Mouse (Mus musculus) cerebellum, adult 2 months (tissue): ENCODE measurements around the gene Adgrg1. TPM values are rescaled to one million over a fixed set of nuclear protein-coding genes. Genes with fewer than 3 reads are reported as not detected.

ENCODE experiments used
- DNase-seq, 2 experiments: peaks; one replicate each; pipeline ENCODE4 v3.0.0; 2021
- H3K27ac ChIP-seq: fragments of 200-500 bp; 2 replicates; pipeline ENCODE4 v1.5.1; 2012; ENCODE audit warnings: low read length, control low read depth, inconsistent platforms; ENCODE audit not compliant: insufficient read depth
- H3K27me3 ChIP-seq: fragments of 200-500 bp; 2 replicates; pipeline ENCODE4 v1.6.1; 2012; ENCODE audit warnings: inconsistent platforms, mild to moderate bottlenecking, low read length, moderate library complexity; ENCODE audit not compliant: control insufficient read depth, insufficient read depth
- H3K4me1 ChIP-seq: fragments of 200-500 bp; 2 replicates; pipeline ENCODE4 v1.6.1; 2011; ENCODE audit warnings: low read length; ENCODE audit not compliant: control insufficient read depth, insufficient read depth
- H3K4me3 ChIP-seq: fragments of 200-500 bp; replicated peaks from 2 replicates; pipeline ENCODE3; 2011; ENCODE audit warnings: mild to moderate bottlenecking, low read depth, low read length, control low read depth; ENCODE audit not compliant: insufficient read depth
- CTCF ChIP-seq: fragments of 200-500 bp; IDR thresholded peaks from 2 replicates; pipeline ENCODE4 v1.5.1; 2011; ENCODE audit warnings: low read depth, mild to moderate bottlenecking, control low read depth, low read length, moderate library complexity, borderline replicate concordance; ENCODE audit not compliant: insufficient read depth
- POLR2A ChIP-seq: fragments of 200-500 bp; IDR thresholded peaks from 2 replicates; pipeline ENCODE4 v1.6.1; 2011; ENCODE audit warnings: low read length, control low read depth, borderline replicate concordance; ENCODE audit not compliant: insufficient read depth
- WGBS: fragments of 180-500 bp; shearing (Covaris S2); methylation state at CpG from one replicate; pipeline ENCODE4 v1.1.7; 2018; 5-methylcytosine and 5-hydroxymethylcytosine counted together
- polyA plus RNA-seq: library from polyadenylated mRNA; depleted of rRNA; stranded (reverse); fragments of >200 nt; gene quantifications from 2 replicates; pipeline ENCODE4 v1.2.3, GENCODE M21; 2012

Adgrg1 gene
- polyA plus RNA-seq, 1 experiment = 75.8 TPM

DNA sequence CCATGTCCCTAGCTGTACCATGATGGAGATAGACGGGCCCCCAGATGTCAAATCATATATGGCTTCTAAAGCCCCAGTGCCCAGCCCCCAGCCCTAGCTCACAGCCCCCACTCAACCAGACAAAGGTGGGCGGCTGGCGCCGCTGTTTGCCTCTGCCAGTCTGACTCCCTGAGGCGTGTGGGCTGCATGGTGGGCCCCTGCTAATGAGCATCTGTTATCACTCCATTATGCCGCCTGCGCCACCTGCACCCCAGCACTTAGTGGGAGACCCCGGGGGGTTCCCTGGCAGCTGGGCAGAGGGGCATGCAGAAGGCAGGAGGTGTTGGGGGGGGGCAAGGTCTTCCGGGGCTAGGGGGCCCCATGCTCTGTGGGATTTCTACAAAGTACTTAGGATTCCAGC lies 3.6 kb downstream of the Adgrg1 start:
- Histone ChIP-seq H3K4me3 (no peak overlapping the region), H3K27ac (no peak overlapping the region), H3K27me3 (no peaks in the 10 kb centered on the region), H3K4me1 (peaks cover 5% of the 10 kb centered on the region)
- no peak for DNase-seq
- TF ChIP-seq POLR2A = no peak
- no peak for TF ChIP-seq CTCF
- WGBS = 33% methylated on average over 9 of the region's 9 CpGs

- Histone ChIP-seq H3K27me3 (no peaks in the 10 kb centered on the region), H3K4me3 (no peak overlapping the region), H3K4me1 (peaks cover 8% of the 10 kb centered on the region), H3K27ac (no peak overlapping the region)
- no peak for TF ChIP-seq CTCF
- no peak for TF ChIP-seq POLR2A
- DNase-seq = no peak
- 54% methylated on average over 13 of the region's 13 CpGs for WGBS
Measured at GRCm38 (mm10) chr8:94978593-94979319, 4.2 kb downstream of the Adgrg1 start.

GRCm38 (mm10) chr8:94980176-94980575 lies 5.6 kb downstream of the Adgrg1 start:
- H3K4me1 ChIP-seq = peaks cover 16% of the 10 kb centered on the region
- no peaks in the 10 kb centered on the region for H3K27me3 ChIP-seq
- WGBS = 88% methylated on average over 5 of the region's 5 CpGs
- no peak overlapping the region for H3K4me3 ChIP-seq
- TF ChIP-seq POLR2A = no peak
- no peak for TF ChIP-seq CTCF
- DNase-seq = no peak
- no peak overlapping the region for H3K27ac ChIP-seq

DNA sequence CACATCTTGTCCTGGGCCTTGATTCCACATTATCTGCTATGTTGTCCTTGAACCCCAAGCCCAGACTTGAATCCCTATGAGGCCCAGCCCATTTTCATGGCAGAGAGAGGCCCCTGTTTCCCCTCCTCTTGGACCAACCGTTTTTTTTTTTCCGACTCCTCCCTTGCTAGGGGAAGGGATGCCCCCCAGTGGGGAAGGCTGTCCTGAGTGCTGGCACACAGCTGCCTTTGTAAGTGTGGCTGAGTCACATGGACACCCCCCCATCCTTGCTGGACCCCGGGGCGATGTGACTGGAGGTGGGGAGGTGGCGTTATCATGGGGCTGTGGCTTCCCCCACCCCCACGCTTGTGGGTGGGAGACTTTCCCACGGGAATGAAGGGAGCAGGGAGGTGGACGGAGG lies 6.4 kb downstream of the Adgrg1 start:
- no peaks in the 10 kb centered on the region for H3K27me3 ChIP-seq
- DNase-seq = no peak
- no peak overlapping the region for H3K27ac ChIP-seq
- TF ChIP-seq CTCF = no peak
- TF ChIP-seq POLR2A = no peak
- H3K4me1 ChIP-seq = peaks cover 16% of the 10 kb centered on the region
- no peak overlapping the region for H3K4me3 ChIP-seq
- WGBS = 44% methylated on average over 8 of the region's 8 CpGs

DNA sequence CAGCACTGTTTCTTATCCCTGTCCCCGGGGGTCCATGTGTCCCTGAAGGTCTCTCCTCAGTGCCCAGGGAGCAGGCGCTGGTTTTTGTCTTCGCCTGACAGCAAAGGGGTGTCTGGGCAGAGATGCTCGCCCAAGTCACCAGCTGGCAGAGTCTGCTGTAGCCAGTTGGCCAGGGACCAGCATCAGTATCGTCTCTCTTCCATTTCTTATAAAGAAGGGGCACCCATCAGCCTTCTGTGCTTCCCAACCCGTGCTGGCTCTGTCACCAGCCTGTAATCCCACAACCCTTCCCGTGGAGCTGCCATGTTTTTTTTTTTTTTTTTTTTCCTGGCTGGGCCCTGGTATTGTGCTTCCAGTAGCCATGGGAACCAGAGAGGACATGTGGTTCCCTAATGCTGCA lies 7.3 kb downstream of the Adgrg1 start:
- peaks cover 23% of the 10 kb centered on the region for H3K4me1 ChIP-seq
- WGBS = 13% methylated on average over 7 of the region's 7 CpGs
- H3K27ac ChIP-seq = no peak overlapping the region
- H3K4me3 ChIP-seq = no peak overlapping the region
- no peaks in the 10 kb centered on the region for H3K27me3 ChIP-seq
- TF ChIP-seq POLR2A (no peak), CTCF (no peak)
- DNase-seq = peak; percentile 32 to 35

DNA sequence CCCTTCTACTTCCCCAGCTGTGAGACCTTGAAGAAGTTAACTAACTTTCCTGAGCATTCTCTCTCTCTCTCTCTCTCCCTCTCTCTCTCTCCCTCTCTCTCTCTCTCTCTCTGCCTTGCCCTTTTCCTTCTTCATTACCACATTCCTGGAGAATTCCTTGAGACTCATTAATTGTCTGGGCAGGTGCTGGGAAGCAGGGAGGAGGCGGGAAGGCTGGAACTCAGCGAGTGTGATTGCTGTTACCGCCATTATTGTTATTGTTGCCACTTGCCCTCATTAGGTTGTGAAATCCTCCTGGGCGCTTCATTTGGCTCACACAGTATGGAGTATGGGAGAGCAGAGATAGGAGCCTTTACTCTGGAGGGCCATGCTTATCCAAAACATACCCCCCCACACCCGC lies 8.6 kb downstream of the Adgrg1 start:
- Histone ChIP-seq H3K27ac (no peak overlapping the region), H3K4me1 (peaks cover 24% of the 10 kb centered on the region), H3K4me3 (no peak overlapping the region), H3K27me3 (no peaks in the 10 kb centered on the region)
- TF ChIP-seq CTCF (no peak), POLR2A (no peak)
- 41% methylated on average over 5 of the region's 5 CpGs for WGBS
- DNase-seq = no peak

GRCm38 (mm10) chr8:94983881-94984516 lies 9.4 kb downstream of the Adgrg1 start:
- DNase-seq = peak; percentile 37 to 48
- H3K27ac ChIP-seq = peak overlapping the region; percentile 48; the same call in 1 of the 2 replicates
- peak overlapping the region; percentile 35 for H3K4me3 ChIP-seq
- H3K27me3 ChIP-seq = no peaks in the 10 kb centered on the region
- H3K4me1 ChIP-seq = peaks cover 25% of the 10 kb centered on the region
- 29% methylated on average over 10 of the region's 10 CpGs for WGBS
- TF ChIP-seq CTCF (no peak), POLR2A (no peak)

GRCm38 (mm10) chr8:94985023-94985422 lies 10.5 kb downstream of the Adgrg1 start:
- no peak overlapping the region for H3K27ac ChIP-seq
- H3K27me3 ChIP-seq = no peaks in the 10 kb centered on the region
- H3K4me3 ChIP-seq = peak overlapping the region; percentile 35
- WGBS = 73% methylated on average over 6 of the region's 6 CpGs
- no peak for TF ChIP-seq CTCF
- TF ChIP-seq POLR2A = no peak
- H3K4me1 ChIP-seq = peaks cover 34% of the 10 kb centered on the region
- DNase-seq = no peak
